Mouse (Mus musculus) stomach, postnatal 0 days (tissue): ENCODE results near the gene Wdr43. TPM values are rescaled to one million over a fixed set of nuclear protein-coding genes. Genes with fewer than 3 reads are reported as not detected.

Experiments
- ATAC-seq: fragments of 200-750 bp; cut with Nextera tagmentation; 2 replicates; pipeline ENCODE4 v1.8.0; 2017; ENCODE audit not compliant: low FRiP score, low TSS enrichment
- DNase-seq: peaks from one replicate; pipeline ENCODE4 v3.0.0-alpha.2; 2016; ENCODE audit warnings: low spot score
- H3K27ac ChIP-seq: fragments of 300-500 bp; sonication (generic); replicated peaks from 2 replicates; pipeline ENCODE4 v1.5.1; 2014; ENCODE audit warnings: mild to moderate bottlenecking, control low read depth
- H3K27me3 ChIP-seq: fragments of 300-500 bp; sonication (generic); 2 replicates; pipeline ENCODE4 v1.6.1; 2014; ENCODE audit warnings: low read length; ENCODE audit not compliant: control insufficient read depth, insufficient read depth
- H3K36me3 ChIP-seq: fragments of 300-500 bp; sonication (generic); 2 replicates; pipeline ENCODE4 v1.6.1; 2014; ENCODE audit warnings: low read length, mixed read lengths; ENCODE audit not compliant: control insufficient read depth, insufficient read depth
- H3K4me1 ChIP-seq: fragments of 300-500 bp; sonication (generic); replicated peaks from 2 replicates; pipeline ENCODE4 v1.6.1; 2014; ENCODE audit warnings: antibody characterized with exemption; ENCODE audit not compliant: control insufficient read depth, insufficient read depth
- H3K4me2 ChIP-seq: fragments of 300-500 bp; sonication (generic); replicated peaks from 2 replicates; pipeline ENCODE4 v1.6.1; 2014; ENCODE audit warnings: low read depth, mild to moderate bottlenecking, control low read depth, moderate library complexity
- H3K4me3 ChIP-seq: fragments of 300-500 bp; sonication (generic); 2 replicates; pipeline ENCODE4 v1.5.1; 2014; ENCODE audit warnings: low read depth, low read length, control low read depth
- H3K9ac ChIP-seq: fragments of 300-500 bp; sonication (generic); 2 replicates; pipeline ENCODE4 v1.6.1; 2014; ENCODE audit warnings: mild to moderate bottlenecking, low read length, control low read depth, mixed read lengths
- H3K9me3 ChIP-seq: fragments of 300-500 bp; sonication (generic); 2 replicates; pipeline ENCODE4 v1.6.1; 2016; ENCODE audit warnings: low read length; ENCODE audit not compliant: control insufficient read depth
- CTCF ChIP-seq: IDR thresholded peaks from 2 replicates; pipeline ENCODE4 v1.5.1; 2016; ENCODE audit warnings: antibody characterized with exemption, low read depth, mild to moderate bottlenecking, moderate library complexity
- EP300 ChIP-seq: optimal IDR thresholded peaks from 2 replicates; pipeline ENCODE3; 2016; ENCODE audit warnings: antibody characterized with exemption
- WGBS: fragments of 180-500 bp; shearing (Covaris S2); extraction: QIAGEN DNeasy Blood & Tissue Kit; methylation state at CpG from one replicate; pipeline ENCODE4 v1.1.7; 2014; 5-methylcytosine and 5-hydroxymethylcytosine counted together
- polyA plus RNA-seq: library from polyadenylated mRNA; unstranded; fragments of >200 nt; fragmentation: Nextera tagmentation; extraction: Ambion mirVana; gene quantifications from 2 replicates; pipeline ENCODE4 v1.2.1, GENCODE M21; 2015

Wdr43 gene
- polyA plus RNA-seq, 1 experiment from 2014 or later, result 28.0 TPM

GRCm38 (mm10) chr17:71698619-71698956 lies 82.9 kb downstream of the Wdr43 start:
- no peak overlapping the region for H3K4me2 ChIP-seq
- ATAC-seq (no peak), DNase-seq (no peak)
- H3K27me3 ChIP-seq, result no peaks in the 10 kb centered on the region
- no peak overlapping the region for H3K9ac ChIP-seq
- H3K27ac ChIP-seq, result no peak overlapping the region
- H3K4me1 ChIP-seq, result no peaks in the 10 kb centered on the region
- no peak overlapping the region for H3K4me3 ChIP-seq
- H3K9me3 ChIP-seq, result no peaks in the 10 kb centered on the region
- TF ChIP-seq CTCF, result no peak
- no peak for TF ChIP-seq EP300
- no peaks in the 10 kb centered on the region for H3K36me3 ChIP-seq
- WGBS, result 84% methylated on average over 11 of the region's 11 CpGs

DNA sequence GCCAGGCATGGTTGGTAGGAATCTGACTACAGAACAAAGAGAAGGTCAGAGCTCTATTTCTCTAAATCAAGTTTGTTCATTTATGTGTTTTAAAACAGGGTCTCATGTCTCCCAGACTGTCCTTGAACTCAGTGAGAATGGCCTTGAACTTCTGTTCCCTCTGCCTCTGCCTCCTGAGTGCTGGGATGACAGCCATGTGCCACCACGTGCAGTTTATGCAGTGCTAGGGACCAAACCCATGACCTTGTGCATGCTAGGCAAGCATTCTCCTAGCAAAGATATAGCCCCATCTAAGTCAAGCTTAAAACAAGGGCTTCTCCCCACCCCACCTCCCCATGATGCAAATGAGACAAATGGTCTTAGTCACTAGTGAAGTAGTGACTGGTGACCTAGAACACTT lies 89.4 kb downstream of the Wdr43 start:
- no peak for DNase-seq
- WGBS, result 33% methylated on average over 1 of the region's 1 CpGs
- no peak for TF ChIP-seq CTCF
- no peak for TF ChIP-seq EP300
- Histone ChIP-seq H3K9me3 (no peaks in the 10 kb centered on the region), H3K27ac (no peak overlapping the region; the same call in 1 of the 2 replicates), H3K36me3 (no peaks in the 10 kb centered on the region), H3K4me3 (no peak overlapping the region), H3K27me3 (no peaks in the 10 kb centered on the region), H3K4me1 (no peaks in the 10 kb centered on the region), H3K9ac (no peak overlapping the region), H3K4me2 (no peak overlapping the region)
- no peak for ATAC-seq

DNA sequence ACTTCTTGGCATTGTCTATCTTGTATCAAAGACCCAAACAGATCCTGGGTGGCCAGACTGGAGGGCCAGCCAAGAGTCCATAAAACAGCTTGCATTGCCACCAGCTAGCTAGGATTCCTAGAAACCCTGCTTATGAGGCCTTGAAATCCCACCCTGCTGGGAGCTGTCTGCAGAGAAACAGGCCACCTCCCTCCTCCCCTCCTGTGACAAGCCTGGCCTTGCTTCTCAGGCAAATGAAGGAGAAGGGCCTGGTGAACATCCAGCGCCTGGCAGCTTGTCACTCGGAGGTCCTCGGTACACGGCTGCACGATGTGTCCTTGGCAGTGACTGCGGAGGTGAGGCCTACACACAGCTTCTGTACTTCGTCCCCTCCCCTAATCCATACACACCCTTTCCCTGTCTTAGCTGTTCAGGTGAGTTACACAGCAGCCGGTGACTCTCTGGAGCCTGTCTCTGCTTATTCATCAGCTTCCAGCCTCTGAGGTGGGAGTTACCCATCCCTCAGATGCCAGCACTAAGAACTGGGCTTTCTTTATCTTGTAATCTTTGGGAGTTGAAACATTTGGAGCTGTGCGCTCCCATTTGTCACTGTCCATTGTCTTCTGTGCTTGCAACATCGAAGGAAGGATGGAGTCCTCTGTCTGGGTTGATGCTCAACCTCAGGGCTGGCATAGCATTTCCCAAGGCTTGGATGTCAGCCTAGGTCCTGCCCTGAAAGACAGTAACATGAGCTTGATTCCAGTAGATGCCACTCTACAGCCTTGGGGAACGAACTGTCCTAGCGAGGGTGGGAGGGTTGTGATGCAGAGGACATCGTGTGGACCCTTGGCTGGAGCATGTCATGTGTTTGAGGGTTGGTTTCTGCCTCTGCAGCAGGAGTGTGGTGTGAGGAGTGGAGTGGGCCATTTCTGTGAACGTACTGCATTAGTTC lies 90.1 kb downstream of the Wdr43 start:
- Histone ChIP-seq H3K27me3 (no peaks in the 10 kb centered on the region), H3K4me2 (no peak overlapping the region), H3K27ac (peak overlapping the region; percentile 63), H3K4me3 (no peak overlapping the region), H3K4me1 (no peaks in the 10 kb centered on the region), H3K9ac (no peak overlapping the region), H3K36me3 (no peaks in the 10 kb centered on the region), H3K9me3 (no peaks in the 10 kb centered on the region)
- DNase-seq, result no peak
- no peak for TF ChIP-seq EP300
- no peak for TF ChIP-seq CTCF
- 55% methylated on average over 14 of the region's 14 CpGs for WGBS
- peak; percentile 49; the same call in 1 of the 2 replicates for ATAC-seq

GRCm38 (mm10) chr17:71707715-71708114 lies 92.0 kb downstream of the Wdr43 start:
- DNase-seq (no peak), ATAC-seq (no peak)
- WGBS, result 50% methylated on average over 4 of the region's 4 CpGs
- H3K4me2 ChIP-seq, result no peak overlapping the region
- no peak overlapping the region for H3K27ac ChIP-seq
- no peaks in the 10 kb centered on the region for H3K9me3 ChIP-seq
- no peak overlapping the region for H3K9ac ChIP-seq
- no peaks in the 10 kb centered on the region for H3K27me3 ChIP-seq
- TF ChIP-seq EP300 (no peak), CTCF (no peak)
- no peaks in the 10 kb centered on the region for H3K36me3 ChIP-seq
- H3K4me3 ChIP-seq, result no peak overlapping the region
- H3K4me1 ChIP-seq, result no peaks in the 10 kb centered on the region

Other genes starting within 250 kb of the Wdr43 start
- gene Gm4707, start 156.0 kb upstream of the Wdr43 start, polyA plus RNA-seq, result 0.46 and 0.98 TPM in 2 replicates
- 21.5 and 22.6 TPM in 2 replicates for gene Smchd1, start 140.6 kb upstream of the Wdr43 start, polyA plus RNA-seq
- gene Ndc80, start 89.0 kb upstream of the Wdr43 start, polyA plus RNA-seq, result 9.6 and 11.3 TPM in 2 replicates
- 0.62 and 1.0 TPM in 2 replicates for gene Spdya, start 63.8 kb upstream of the Wdr43 start, polyA plus RNA-seq
- 0.55 and 0.68 TPM in 2 replicates for gene Togaram2, start 57.4 kb downstream of the Wdr43 start, polyA plus RNA-seq
- gene Pcare, start 137.0 kb downstream of the Wdr43 start, polyA plus RNA-seq, result 0.04 TPM in 1 of 2 replicates, not detected in the other
- 12.5 and 14.2 TPM in 2 replicates for gene Clip4, start 152.6 kb downstream of the Wdr43 start, polyA plus RNA-seq